ENCODE assay signal across 8 mouse cellular contexts in genomic region chr9:108111593-108112121, GRCm38 (mm10). TPM values are rescaled to one million over a fixed set of nuclear protein-coding genes. Genes with fewer than 3 reads are reported as not detected.
A peak's percentile ranks its signal among the peaks of the same experiment; 100 is the strongest.
DNase-seq lines count a peak whose midpoint lies in the region; ATAC-seq and TF ChIP-seq lines count a peak whose summit lies in the region.

No protein-coding gene starts in this region.

- no peaks in the 10 kb centered on the region for H3K36me3 ChIP-seq in kidney, embryonic 15.5 days
- H3K36me3 ChIP-seq in embryonic facial prominence, embryonic 14.5 days (ENCODE audit: control insufficient read depth, insufficient read depth, low read length), result no peaks in the 10 kb centered on the region
- H3K36me3 ChIP-seq in hindbrain, postnatal 0 days (ENCODE audit: insufficient read depth, low read length), result peaks cover 26% of the 10 kb centered on the region
- peaks cover 89% of the 10 kb centered on the region for H3K36me3 ChIP-seq in midbrain, embryonic 14.5 days (ENCODE audit: control insufficient read depth, insufficient read depth, low read length)

- peaks cover 27% of the 10 kb centered on the region for H3K4me1 ChIP-seq in kidney, embryonic 15.5 days
- peaks cover 12% of the 10 kb centered on the region for H3K4me1 ChIP-seq in embryonic facial prominence, embryonic 14.5 days (ENCODE audit: control insufficient read depth, insufficient read depth, low read length)
- peaks cover 6% of the 10 kb centered on the region for H3K4me1 ChIP-seq in hindbrain, postnatal 0 days (ENCODE audit: insufficient read depth, low read length)
- 0 out of 2 replicates have a peak, but pooled peaks cover 7% of the 10 kb centered on the region for H3K4me1 ChIP-seq in midbrain, embryonic 14.5 days (ENCODE audit: control insufficient read depth, insufficient read depth, low read length)

- no peak for DNase-seq in kidney, adult 18-20 months
- no peak for DNase-seq in embryonic facial prominence, embryonic 14.5 days (ENCODE audit: low spot score)
- no peak for DNase-seq in hindbrain, postnatal 0 days (ENCODE audit: low spot score)
- no peak for DNase-seq in midbrain, embryonic 14.5 days
- no peak for DNase-seq in urinary bladder, postnatal 25 days (ENCODE audit: low spot score)
- DNase-seq in left cerebral cortex, postnatal 4 days, result no peak

- peaks cover 16% of the 10 kb centered on the region; the same call in 1 of the 2 replicates for H3K27me3 ChIP-seq in kidney, embryonic 15.5 days
- no peaks in the 10 kb centered on the region; the same call in 1 of the 2 replicates for H3K27me3 ChIP-seq in embryonic facial prominence, embryonic 14.5 days (replicated peaks; ENCODE audit: control insufficient read depth, insufficient read depth, low read length)
- no peaks in the 10 kb centered on the region for H3K27me3 ChIP-seq in hindbrain, postnatal 0 days (ENCODE audit: insufficient read depth, low read length)
- H3K27me3 ChIP-seq in midbrain, embryonic 14.5 days (ENCODE audit: control insufficient read depth, insufficient read depth, low read length), result no peaks in the 10 kb centered on the region

- no peaks in the 10 kb centered on the region for H3K9me3 ChIP-seq in kidney, embryonic 15.5 days (replicated peaks)
- 0 out of 2 replicates have a peak, but pooled peaks cover 4% of the 10 kb centered on the region for H3K9me3 ChIP-seq in embryonic facial prominence, embryonic 14.5 days (ENCODE audit: control insufficient read depth, low read length)
- no peaks in the 10 kb centered on the region for H3K9me3 ChIP-seq in hindbrain, postnatal 0 days (ENCODE audit: low read length)
- no peaks in the 10 kb centered on the region for H3K9me3 ChIP-seq in midbrain, embryonic 14.5 days (ENCODE audit: control insufficient read depth, low read length)

- H3K27ac ChIP-seq in kidney, embryonic 15.5 days, result peak overlapping the region; percentile 25; the same call in 1 of the 2 replicates
- no peak overlapping the region for H3K27ac ChIP-seq in embryonic facial prominence, embryonic 14.5 days (replicated peaks; ENCODE audit: low read depth, low read length)
- H3K27ac ChIP-seq in hindbrain, postnatal 0 days, result peak overlapping the region; percentile 56; the same call in 1 of the 2 replicates
- H3K27ac ChIP-seq in midbrain, embryonic 14.5 days (replicated peaks; ENCODE audit: low read depth, low read length), result 0 out of 2 replicates have a peak overlapping the region, but pooled peaks have one; percentile 37

- peak overlapping the region; percentile 27; the same call in 1 of the 2 replicates for H3K9ac ChIP-seq in kidney, embryonic 15.5 days
- H3K9ac ChIP-seq in embryonic facial prominence, embryonic 14.5 days (ENCODE audit: low read depth, low read length), result peak overlapping the region; percentile 47
- no peak overlapping the region; the same call in 1 of the 2 replicates for H3K9ac ChIP-seq in hindbrain, postnatal 0 days (replicated peaks; ENCODE audit: low read length)
- 0 out of 2 replicates have a peak overlapping the region, but pooled peaks have one; percentile 29 for H3K9ac ChIP-seq in midbrain, embryonic 14.5 days (replicated peaks; ENCODE audit: low read length)

- intact Hi-C loops in left cerebral cortex, postnatal 4 days (cut with DNase I), result no loop called here

- H3K4me2 ChIP-seq in kidney, embryonic 15.5 days, result peak overlapping the region; percentile 66
- peak overlapping the region; percentile 57 for H3K4me2 ChIP-seq in embryonic facial prominence, embryonic 14.5 days (ENCODE audit: low read depth, low read length)
- peak overlapping the region; percentile 34 for H3K4me2 ChIP-seq in hindbrain, postnatal 0 days (ENCODE audit: low read depth, low read length)
- peak overlapping the region; percentile 31 for H3K4me2 ChIP-seq in midbrain, embryonic 14.5 days (ENCODE audit: low read length)

- ATAC-seq in kidney, embryonic 15.5 days (replicated peaks; ENCODE audit: low FRiP score), result no peak
- ATAC-seq in embryonic facial prominence, embryonic 14.5 days (ENCODE audit: low read depth), result no peak
- 0 out of 2 replicates have a peak, but pooled peaks have one; percentile 14 for ATAC-seq in hindbrain, postnatal 0 days
- ATAC-seq in midbrain, embryonic 14.5 days (ENCODE audit: low FRiP score, low TSS enrichment), result no peak
- no peak for ATAC-seq in erythroblast, adult 5-6 weeks (replicated peaks; ENCODE audit: low FRiP score, poor library complexity, severe bottlenecking)

- peak overlapping the region; percentile 37 for H3K4me3 ChIP-seq in kidney, embryonic 15.5 days (replicated peaks)
- peak overlapping the region; percentile 31 for H3K4me3 ChIP-seq in embryonic facial prominence, embryonic 14.5 days (ENCODE audit: low read depth, low read length)
- no peak overlapping the region for H3K4me3 ChIP-seq in hindbrain, postnatal 0 days (ENCODE audit: low read length)
- no peak overlapping the region for H3K4me3 ChIP-seq in midbrain, embryonic 14.5 days (replicated peaks; ENCODE audit: low read depth, low read length)

- WGBS in kidney, embryonic 15.5 days, result 73% methylated on average over 17 of the region's 17 CpGs
- WGBS in embryonic facial prominence, embryonic 14.5 days, result 74% methylated on average over 17 of the region's 17 CpGs
- 66% methylated on average over 17 of the region's 17 CpGs for WGBS in hindbrain, postnatal 0 days
- 73% methylated on average over 17 of the region's 17 CpGs for WGBS in midbrain, embryonic 14.5 days

- TF ChIP-seq CTCF in hindbrain, postnatal 0 days (IDR thresholded peaks at IDR 0.05; ENCODE audit: low read depth), result 0 out of 2 replicates have a peak, but pooled peaks have one; percentile 11

RNA-seq across cellular contexts. Expression of gene Apeh, which starts 17.3 kb away (rescaled TPM):
- polyA plus RNA-seq in kidney, embryonic 15.5 days (2015; fragmentation: Nextera tagmentation; extraction: Ambion mirVana), result 67.7 and 76.6 TPM in 2 replicates
- 39.9 and 48.6 TPM in 2 replicates for polyA plus RNA-seq in embryonic facial prominence, embryonic 14.5 days (2014; fragmentation: Nextera tagmentation; extraction: Ambion mirVana)
- total RNA-seq in hindbrain, postnatal 0 days (2014; rRNA removed), result 47.8 and 53.3 TPM in 2 replicates
- polyA plus RNA-seq in hindbrain, postnatal 0 days (2015; fragmentation: Nextera tagmentation; extraction: Ambion mirVana), result 39.6 and 40.4 TPM in 2 replicates
- 38.0 and 43.8 TPM in 2 replicates for polyA plus RNA-seq in midbrain, embryonic 14.5 days (2014; fragmentation: Nextera tagmentation; extraction: Ambion mirVana)
- 10 to 100 TPM; 46.1 to 50.1 TPM for total RNA-seq in left cerebral cortex, postnatal 4 days (2021)
- 123 and 182 TPM in 2 replicates for total RNA-seq in erythroblast, adult 5-6 weeks (2015; ENCODE audit: low replicate concordance)
- total RNA-seq in erythroblast, adult 5-6 weeks (2017; ENCODE audit: low replicate concordance), result 219 and 268 TPM in 2 replicates

RNA-seq across cellular contexts. Expression of gene Rnf123, which starts 28.5 kb away (rescaled TPM):
- polyA plus RNA-seq in kidney, embryonic 15.5 days (2015; fragmentation: Nextera tagmentation; extraction: Ambion mirVana), result 25.2 and 33.4 TPM in 2 replicates
- 22.9 and 30.2 TPM in 2 replicates for polyA plus RNA-seq in embryonic facial prominence, embryonic 14.5 days (2014; fragmentation: Nextera tagmentation; extraction: Ambion mirVana)
- total RNA-seq in hindbrain, postnatal 0 days (2014; rRNA removed), result 59.0 and 60.4 TPM in 2 replicates
- polyA plus RNA-seq in hindbrain, postnatal 0 days (2015; fragmentation: Nextera tagmentation; extraction: Ambion mirVana), result 41.8 and 43.8 TPM in 2 replicates
- 54.8 and 56.2 TPM in 2 replicates for polyA plus RNA-seq in midbrain, embryonic 14.5 days (2014; fragmentation: Nextera tagmentation; extraction: Ambion mirVana)
- 10 to 100 TPM; 92.5 to 93.8 TPM for total RNA-seq in left cerebral cortex, postnatal 4 days (2021)
- 734 and 842 TPM in 2 replicates for total RNA-seq in erythroblast, adult 5-6 weeks (2015; ENCODE audit: low replicate concordance)
- 498 and 626 TPM in 2 replicates for total RNA-seq in erythroblast, adult 5-6 weeks (2017; ENCODE audit: low replicate concordance)

RNA-seq across cellular contexts. Expression of gene Mst1, which starts 31.4 kb away (rescaled TPM):
- polyA plus RNA-seq in kidney, embryonic 15.5 days (2015; fragmentation: Nextera tagmentation; extraction: Ambion mirVana), result 0.45 and 0.55 TPM in 2 replicates
- polyA plus RNA-seq in embryonic facial prominence, embryonic 14.5 days (2014; fragmentation: Nextera tagmentation; extraction: Ambion mirVana), result 0.89 and 1.5 TPM in 2 replicates
- 0.29 TPM in 1 of 2 replicates, not detected in the other for total RNA-seq in hindbrain, postnatal 0 days (2014; rRNA removed)
- not detected in 2 replicates for polyA plus RNA-seq in hindbrain, postnatal 0 days (2015; fragmentation: Nextera tagmentation; extraction: Ambion mirVana)
- not detected in 2 replicates for polyA plus RNA-seq in midbrain, embryonic 14.5 days (2014; fragmentation: Nextera tagmentation; extraction: Ambion mirVana)
- total RNA-seq in left cerebral cortex, postnatal 4 days (2021), result not detected
- total RNA-seq in erythroblast, adult 5-6 weeks (2015; ENCODE audit: low replicate concordance), result 33.0 and 48.8 TPM in 2 replicates
- 6.6 and 13.4 TPM in 2 replicates for total RNA-seq in erythroblast, adult 5-6 weeks (2017; ENCODE audit: low replicate concordance)

RNA-seq across cellular contexts. Expression of gene Amigo3, which starts 58.7 kb away (rescaled TPM):
- 2.2 and 2.7 TPM in 2 replicates for polyA plus RNA-seq in kidney, embryonic 15.5 days (2015; fragmentation: Nextera tagmentation; extraction: Ambion mirVana)
- polyA plus RNA-seq in embryonic facial prominence, embryonic 14.5 days (2014; fragmentation: Nextera tagmentation; extraction: Ambion mirVana), result 4.1 and 4.6 TPM in 2 replicates
- total RNA-seq in hindbrain, postnatal 0 days (2014; rRNA removed), result 4.8 and 6.1 TPM in 2 replicates
- 1.8 and 2.1 TPM in 2 replicates for polyA plus RNA-seq in hindbrain, postnatal 0 days (2015; fragmentation: Nextera tagmentation; extraction: Ambion mirVana)
- 2.4 and 3.5 TPM in 2 replicates for polyA plus RNA-seq in midbrain, embryonic 14.5 days (2014; fragmentation: Nextera tagmentation; extraction: Ambion mirVana)
- 1 to 10 TPM; 1.6 to 2.8 TPM for total RNA-seq in left cerebral cortex, postnatal 4 days (2021)
- total RNA-seq in erythroblast, adult 5-6 weeks (2015; ENCODE audit: low replicate concordance), result 0.77 TPM in 1 of 2 replicates, not detected in the other
- 2.3 and 2.8 TPM in 2 replicates for total RNA-seq in erythroblast, adult 5-6 weeks (2017; ENCODE audit: low replicate concordance)

Comparison
In these comparisons a context has a peak if more than half of its experiments do, and no peak if none do; other contexts are left out.
1. H3K4me3 ChIP-seq: peak in kidney, embryonic 15.5 days (single experiment) and embryonic facial prominence, embryonic 14.5 days (single experiment); none in hindbrain, postnatal 0 days (single experiment) and midbrain, embryonic 14.5 days (single experiment).
2. Peak in every context shown above with its lines, with median percentiles within 50 percentile points of each other: H3K4me2 ChIP-seq.